22 mouse cellular contexts compared by ENCODE assay signal in the genomic region with DNA sequence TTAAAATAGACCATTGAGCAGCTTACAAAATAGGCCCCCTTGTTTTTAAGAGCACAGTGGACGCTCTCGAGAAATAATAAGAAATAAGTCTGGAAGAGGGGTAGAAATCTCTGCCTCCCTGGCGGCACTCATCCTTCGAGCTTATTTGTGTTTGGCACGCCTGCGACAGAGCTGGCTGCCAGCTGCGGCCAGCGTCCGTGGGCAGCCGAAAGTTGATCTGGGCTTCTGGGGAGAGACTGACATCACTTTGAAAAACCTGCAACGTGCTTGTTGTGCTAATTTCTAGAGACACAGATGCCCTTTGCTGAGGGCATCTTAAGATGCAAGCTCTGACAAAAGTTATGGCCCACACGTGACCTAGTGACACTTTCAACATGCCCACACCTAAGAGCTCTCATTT.
DNase-seq lines count a peak whose midpoint lies in the region; ATAC-seq and TF ChIP-seq lines count a peak whose summit lies in the region.
"Had no signal": no experiment of that assay in that cellular context is flagged by ENCODE, and none has a peak within 500 bp of the region (broad histone marks: within the 10 kb centered on the region; RNA-seq: fewer than 3 reads in every experiment).

No protein-coding gene starts in this region.

- no peaks in the 10 kb centered on the region for H3K36me3 ChIP-seq in limb, embryonic 14.5 days (ENCODE audit: control insufficient read depth, insufficient read depth, low read length)
- H3K36me3 ChIP-seq in limb, embryonic 10.5 days: no peaks in the 10 kb centered on the region
- no peaks in the 10 kb centered on the region for H3K36me3 ChIP-seq in stomach, embryonic 16.5 days (ENCODE audit: control insufficient read depth, insufficient read depth, low read length)
- H3K36me3 ChIP-seq in stomach, postnatal 0 days (ENCODE audit: control insufficient read depth, insufficient read depth, low read length): no peaks in the 10 kb centered on the region
- H3K36me3 ChIP-seq: embryonic facial prominence, embryonic 15.5 days; heart, embryonic 13.5 days; hindbrain, embryonic 12.5 days; limb, embryonic 15.5 days; stomach, embryonic 15.5 days had no signal

- no peak for TF ChIP-seq EP300 in stomach, postnatal 0 days (optimal IDR thresholded peaks at IDR 0.05)

- no peak for TF ChIP-seq CTCF in stomach, postnatal 0 days (IDR thresholded peaks at IDR 0.05; ENCODE audit: low read depth)

- no peaks in the 10 kb centered on the region for H3K9me3 ChIP-seq in limb, embryonic 14.5 days (ENCODE audit: control insufficient read depth, low read length)
- no peaks in the 10 kb centered on the region for H3K9me3 ChIP-seq in limb, embryonic 10.5 days (replicated peaks)
- H3K9me3 ChIP-seq in stomach, embryonic 16.5 days (replicated peaks; ENCODE audit: control insufficient read depth, low read length): no peaks in the 10 kb centered on the region
- no peaks in the 10 kb centered on the region for H3K9me3 ChIP-seq in stomach, postnatal 0 days (ENCODE audit: control insufficient read depth, low read length)
- H3K9me3 ChIP-seq: embryonic facial prominence, embryonic 15.5 days; heart, embryonic 13.5 days; hindbrain, embryonic 12.5 days; limb, embryonic 15.5 days; stomach, embryonic 15.5 days had no signal

- no peak for TF ChIP-seq POLR2A in limb, embryonic 14.5 days (IDR thresholded peaks at IDR 0.05; ENCODE audit: borderline replicate concordance, extremely low read depth, insufficient read depth, insufficient read length)

- no peaks in the 10 kb centered on the region for H3K4me1 ChIP-seq in limb, embryonic 14.5 days (ENCODE audit: control insufficient read depth, insufficient read depth, low read length)
- H3K4me1 ChIP-seq in limb, embryonic 10.5 days: peaks cover 29% of the 10 kb centered on the region
- peaks cover 6% of the 10 kb centered on the region; the same call in 1 of the 2 replicates for H3K4me1 ChIP-seq in stomach, embryonic 16.5 days (ENCODE audit: control insufficient read depth, insufficient read depth, low read length)
- no peaks in the 10 kb centered on the region for H3K4me1 ChIP-seq in stomach, postnatal 0 days (replicated peaks; ENCODE audit: control insufficient read depth, insufficient read depth)
- H3K4me1 ChIP-seq: heart, embryonic 13.5 days; stomach, embryonic 15.5 days had no signal

- no peak for DNase-seq in frontal cortex, adult 2 months (ENCODE audit: extremely low spot score in 1 of 2, low spot score in 1 of 2)
- DNase-seq in limb, embryonic 14.5 days (ENCODE audit: low spot score): no peak
- DNase-seq in limb, embryonic 10.5 days (ENCODE audit: low spot score): no peak
- no peak for DNase-seq in stomach, postnatal 0 days (ENCODE audit: low spot score)
- no peak for DNase-seq in adrenal gland, adult 2 months
- DNase-seq: adrenal gland, adult 8-10 months; cerebellum, adult 2 months; cerebellum, postnatal 25 days; heart, postnatal 14 days; kidney, adult 18-20 months; kidney, postnatal 4 days; lung, embryonic 14.5 days; lung, postnatal 4 days had no signal

- H3K27me3 ChIP-seq in limb, embryonic 14.5 days (ENCODE audit: control insufficient read depth, insufficient read depth, low read length): no peaks in the 10 kb centered on the region
- peaks cover 6% of the 10 kb centered on the region; the same call in 1 of the 2 replicates for H3K27me3 ChIP-seq in limb, embryonic 10.5 days (ENCODE audit: low read depth, poor library complexity, severe bottlenecking)
- no peaks in the 10 kb centered on the region for H3K27me3 ChIP-seq in stomach, embryonic 16.5 days (ENCODE audit: control insufficient read depth, insufficient read depth, low read length)
- no peaks in the 10 kb centered on the region for H3K27me3 ChIP-seq in stomach, postnatal 0 days (ENCODE audit: control insufficient read depth, insufficient read depth, low read length)
- H3K27me3 ChIP-seq: embryonic facial prominence, embryonic 15.5 days; heart, embryonic 13.5 days; hindbrain, embryonic 12.5 days; limb, embryonic 15.5 days; stomach, embryonic 15.5 days had no signal

- WGBS in limb, embryonic 14.5 days: 40% methylated on average over 12 of the region's 12 CpGs
- WGBS in limb, embryonic 10.5 days: 51% methylated on average over 12 of the region's 12 CpGs
- WGBS in stomach, embryonic 16.5 days: 51% methylated on average over 12 of the region's 12 CpGs
- WGBS in stomach, postnatal 0 days: 44% methylated on average over 12 of the region's 12 CpGs

- peak overlapping the region; percentile 5; the same call in 1 of the 2 replicates for H3K4me2 ChIP-seq in limb, embryonic 14.5 days (replicated peaks; ENCODE audit: low read depth, low read length, severe bottlenecking)
- no peak overlapping the region for H3K4me2 ChIP-seq in stomach, embryonic 16.5 days (ENCODE audit: low read depth, low read length)
- no peak overlapping the region for H3K4me2 ChIP-seq in stomach, postnatal 0 days (replicated peaks; ENCODE audit: low read depth)
- H3K4me2 ChIP-seq: embryonic facial prominence, embryonic 15.5 days; heart, embryonic 13.5 days; hindbrain, embryonic 12.5 days; limb, embryonic 15.5 days; lung, embryonic 14.5 days; stomach, embryonic 15.5 days had no signal

- ATAC-seq in frontal cortex, adult (ENCODE audit: low TSS enrichment): peak; percentile 57; the same call in 1 of the 2 replicates
- ATAC-seq in limb, embryonic 14.5 days (ENCODE audit: low FRiP score, low read depth): no peak
- ATAC-seq in stomach, embryonic 16.5 days (ENCODE audit: insufficient read depth, low FRiP score): no peak
- ATAC-seq in stomach, postnatal 0 days (ENCODE audit: low FRiP score, low TSS enrichment): no peak
- ATAC-seq: inflammation-experienced regulatory T-cells, adult 6 months had no signal

- H3K9ac ChIP-seq in limb, embryonic 14.5 days (ENCODE audit: low read depth, low read length, severe bottlenecking): no peak overlapping the region
- 0 out of 2 replicates have a peak overlapping the region, but pooled peaks have one; percentile 18 for H3K9ac ChIP-seq in stomach, embryonic 16.5 days (ENCODE audit: low read length)
- H3K9ac ChIP-seq in stomach, postnatal 0 days (ENCODE audit: low read length): no peak overlapping the region
- H3K9ac ChIP-seq: embryonic facial prominence, embryonic 15.5 days; heart, embryonic 13.5 days; hindbrain, embryonic 12.5 days; limb, embryonic 15.5 days; liver, embryonic 14.5 days; lung, embryonic 14.5 days; stomach, embryonic 15.5 days had no signal

- H3K4me3 ChIP-seq in limb, embryonic 14.5 days (replicated peaks; ENCODE audit: low read length): no peak overlapping the region
- no peak overlapping the region for H3K4me3 ChIP-seq in limb, embryonic 10.5 days
- no peak overlapping the region for H3K4me3 ChIP-seq in stomach, embryonic 16.5 days (replicated peaks; ENCODE audit: low read length)
- H3K4me3 ChIP-seq in stomach, postnatal 0 days (ENCODE audit: low read depth, low read length): no peak overlapping the region
- H3K4me3 ChIP-seq: embryonic facial prominence, embryonic 15.5 days; heart, embryonic 13.5 days; hindbrain, embryonic 12.5 days; limb, embryonic 15.5 days; stomach, embryonic 15.5 days had no signal

- no peak overlapping the region for H3K27ac ChIP-seq in limb, embryonic 14.5 days (replicated peaks; ENCODE audit: low read depth, low read length)
- H3K27ac ChIP-seq in limb, embryonic 10.5 days: no peak overlapping the region
- no peak overlapping the region for H3K27ac ChIP-seq in stomach, embryonic 16.5 days (ENCODE audit: low read length)
- no peak overlapping the region for H3K27ac ChIP-seq in stomach, postnatal 0 days (replicated peaks)
- H3K27ac ChIP-seq: embryonic facial prominence, embryonic 15.5 days; heart, embryonic 13.5 days; hindbrain, embryonic 12.5 days; limb, embryonic 15.5 days; liver, embryonic 14.5 days; stomach, embryonic 15.5 days had no signal
